Mouse (Mus musculus) Patski (cell line): ENCODE measurements around the gene Afdn. TPM values are rescaled to one million over a fixed set of nuclear protein-coding genes. Genes with fewer than 3 reads are reported as not detected.

Experiments
- ATAC-seq: fragments of 100-300 bp; one replicate; pipeline ENCODE4 v1.8.0; 2021
- CTCF ChIA-PET: fragments of 350-600 bp; sonication (Branson Sonifier 250); formaldehyde crosslinking; loops from one replicate; lab custom pipeline; 2022; ENCODE audit warnings: inconsistent platforms; lab: Charles Lee
- POLR2A ChIA-PET: fragments of 350-600 bp; sonication (Branson Sonifier 250); formaldehyde crosslinking; loops from one replicate; lab custom pipeline; 2022; ENCODE audit warnings: antibody characterized with exemption, inconsistent platforms; lab: Charles Lee
- DNase-seq: peaks from one replicate; pipeline ENCODE4 v3.0.0-alpha.2; 2011; ENCODE audit warnings: low read depth, low spot score
- H3K27me3 ChIP-seq: fragments of 371-371 bp; one replicate; pipeline ENCODE4 v1.5.1; 2021
- CTCF ChIP-seq: fragments of 100-300 bp; IDR thresholded peaks from one replicate; pipeline ENCODE4 v1.5.1; 2021
- in situ Hi-C: fragments of 300-500 bp; cut with MboI; formaldehyde crosslinking; loops from 3 replicates; pipeline ENCODE4 v1.11.1; 2018; ENCODE audit warnings: low pct_unique_long_range_greater_than_20kb, mixed read lengths
- polyA plus RNA-seq: library from polyadenylated mRNA; unstranded; gene quantifications from one replicate; pipeline ENCODE4 v1.2.3, GENCODE M21; 2021

Afdn gene
- polyA plus RNA-seq, 1 experiment from 2014 or later, result 167 TPM

DNA sequence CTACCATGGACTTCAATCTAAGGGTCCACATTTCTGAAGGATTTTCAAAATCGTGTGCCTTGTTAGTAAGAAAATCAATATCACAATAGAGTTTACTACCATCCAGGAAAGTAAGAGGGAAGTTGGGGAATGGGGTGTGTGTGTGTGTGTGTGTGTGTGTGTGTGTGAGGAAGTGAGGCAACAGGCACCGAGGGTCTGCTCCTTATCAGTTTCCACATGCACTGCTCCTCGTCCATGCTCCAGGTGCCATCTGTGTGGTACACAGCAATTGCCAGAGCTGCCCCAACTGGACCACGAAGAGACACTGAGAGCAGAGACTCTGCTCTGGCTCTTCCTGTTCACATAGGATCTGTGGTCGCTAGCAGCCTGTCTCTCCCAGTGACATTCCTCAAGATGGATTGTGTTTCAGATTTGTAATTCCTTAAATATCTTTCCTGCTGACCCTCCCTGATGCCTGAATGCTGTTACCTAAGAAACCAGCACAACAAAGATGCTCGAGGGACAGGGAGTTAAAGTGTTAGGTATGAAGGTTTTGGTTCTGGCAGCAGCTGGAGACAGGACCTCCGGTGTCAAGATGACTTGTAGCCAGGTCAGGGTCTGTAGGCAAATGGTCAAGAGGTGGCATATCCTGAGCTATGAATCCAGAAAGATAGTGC is 22.1 kb upstream of the Afdn start:
- no peaks in the 10 kb centered on the region for H3K27me3 ChIP-seq
- ChIA-PET CTCF (interaction anchor here (2.3 kb wide), 1 partner anchor 10 kb away, joined by 6 read pairs; no protein-coding TSS in a partner anchor), POLR2A (no interaction called here)
- ATAC-seq (peak; percentile 73), DNase-seq (no peak)
- in situ Hi-C loops, result no loop called here
- TF ChIP-seq CTCF, result no peak

DNA sequence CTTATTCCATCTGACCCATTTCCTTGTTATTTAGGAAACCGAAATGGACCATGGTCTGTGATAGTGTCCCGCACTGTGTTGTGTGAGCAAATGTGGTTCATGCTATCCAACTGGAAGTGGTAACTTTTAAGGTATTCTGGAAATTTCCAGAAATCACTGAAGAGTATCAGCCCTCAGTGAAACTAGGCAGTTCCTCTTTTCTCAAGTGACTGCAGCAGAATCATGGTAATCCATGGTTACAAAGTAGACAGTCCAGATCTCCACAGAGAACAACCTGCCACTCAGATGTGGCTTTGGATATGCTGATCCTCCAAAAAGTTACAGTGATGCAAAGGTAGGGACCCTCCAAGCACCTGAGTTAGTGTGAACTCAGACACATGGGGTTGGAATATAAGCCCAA is 21.4 kb upstream of the Afdn start:
- TF ChIP-seq CTCF, result no peak
- in situ Hi-C loops, result no loop called here
- H3K27me3 ChIP-seq, result no peaks in the 10 kb centered on the region
- no peak for DNase-seq
- ChIA-PET CTCF (interaction anchor here (0.8 kb wide), 1 partner anchor 19 kb away, joined by 3 read pairs; no protein-coding TSS in a partner anchor), POLR2A (no interaction called here)
- ATAC-seq, result no peak

GRCm38 (mm10) chr17:13739981-13740380 is 20.4 kb upstream of the Afdn start:
- DNase-seq, result no peak
- ATAC-seq, result no peak
- CTCF ChIA-PET, result interaction anchor here (1.0 kb wide), 1 partner anchor 15 kb away, joined by 4 read pairs; no protein-coding TSS in a partner anchor
- in situ Hi-C loops, result no loop called here
- H3K27me3 ChIP-seq, result no peaks in the 10 kb centered on the region
- no peak for TF ChIP-seq CTCF
- POLR2A ChIA-PET, result no interaction called here

- CTCF ChIA-PET, result interaction anchor here (0.8 to 1.6 kb wide), 3 partner anchors 10 to 69 kb away, joined by 3 to 6 read pairs (median 3); no protein-coding TSS in a partner anchor
These were observed 19.5 kb upstream of the Afdn start for GRCm38 (mm10) chr17:13740796-13741195.

GRCm38 (mm10) chr17:13741611-13742010 is 18.7 kb upstream of the Afdn start:
- no peaks in the 10 kb centered on the region for H3K27me3 ChIP-seq
- ATAC-seq, result no peak
- DNase-seq, result no peak
- in situ Hi-C loops, result no loop called here
- CTCF ChIA-PET, result interaction anchor here (0.9 to 1.6 kb wide), 2 partner anchors 9 to 19 kb away, joined by 3 to 6 read pairs; no protein-coding TSS in a partner anchor
- POLR2A ChIA-PET, result no interaction called here
- no peak for TF ChIP-seq CTCF

More at GRCm38 (mm10) chr17:13740796-13741195, 19.5 kb upstream of the Afdn start:
- POLR2A ChIA-PET, result no interaction called here
- TF ChIP-seq CTCF, result no peak
- no peak for DNase-seq
- in situ Hi-C loops, result no loop called here
- H3K27me3 ChIP-seq, result no peaks in the 10 kb centered on the region
- no peak for ATAC-seq

DNA sequence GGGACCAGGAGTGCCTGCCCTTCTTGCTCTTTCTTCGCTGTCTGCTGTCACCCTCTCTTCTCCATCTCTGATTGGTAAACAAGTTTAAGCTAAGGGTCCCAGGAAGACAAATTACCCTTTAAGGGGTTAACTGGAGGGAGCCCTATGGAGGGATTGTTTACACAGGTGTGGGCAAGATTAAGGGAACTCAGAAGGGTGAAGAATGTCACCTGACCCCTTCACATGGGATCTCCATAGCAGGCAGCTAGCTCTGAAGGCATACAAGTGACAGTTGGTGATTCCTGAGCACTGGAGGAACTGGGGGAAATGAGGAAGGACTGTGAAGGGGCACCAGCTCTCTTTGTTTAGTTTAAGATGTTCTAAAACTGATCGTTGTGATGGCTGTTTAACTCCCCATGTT is 18.0 kb upstream of the Afdn start:
- DNase-seq (no peak), ATAC-seq (no peak)
- in situ Hi-C loops, result no loop called here
- POLR2A ChIA-PET, result interaction anchor here (1.2 kb wide), 1 partner anchor 11 kb away, joined by 3 read pairs; no protein-coding TSS in a partner anchor
- no peak for TF ChIP-seq CTCF
- H3K27me3 ChIP-seq, result no peaks in the 10 kb centered on the region
- CTCF ChIA-PET, result interaction anchor here (0.6 to 1.8 kb wide), 4 partner anchors 12 to 71 kb away, joined by 3 to 6 read pairs (median 5); no protein-coding TSS in a partner anchor

DNA sequence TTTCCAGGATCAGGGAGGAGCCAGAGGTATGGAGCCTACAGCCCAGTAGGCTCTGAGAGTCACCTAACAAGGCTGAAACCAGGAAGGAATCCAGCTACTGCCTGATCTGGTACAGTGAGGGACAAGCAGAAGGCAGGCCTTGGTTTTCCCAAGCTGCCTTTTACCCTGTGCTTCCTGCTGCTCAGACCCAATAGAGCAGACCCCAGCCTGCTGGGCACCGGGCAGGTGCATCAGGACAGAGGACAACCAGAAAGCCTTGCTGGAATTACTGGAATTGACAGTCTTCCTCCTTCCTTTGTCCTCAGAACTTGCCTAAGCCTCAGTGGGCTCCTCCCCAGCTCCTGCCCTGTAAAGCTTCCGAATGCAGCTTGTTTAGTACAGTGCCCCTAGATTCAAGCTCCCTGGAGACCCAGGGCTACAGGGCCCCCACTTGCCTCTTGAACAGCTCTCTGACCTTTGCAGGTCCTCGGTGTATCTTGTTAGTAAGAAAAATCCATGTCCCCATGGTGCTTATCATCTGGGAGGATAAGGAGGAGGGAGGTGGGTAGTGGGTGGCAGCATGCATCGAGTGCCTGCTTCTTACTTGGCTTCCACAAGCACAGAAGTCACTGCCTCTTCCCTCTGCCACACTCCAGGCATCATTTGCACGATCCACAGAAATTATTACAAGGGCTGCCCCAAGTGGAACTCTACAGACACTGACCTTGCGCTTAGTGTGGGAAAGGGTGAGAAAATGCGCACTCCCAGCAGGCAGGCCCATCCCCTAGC is 17.2 kb upstream of the Afdn start:
- no peak for ATAC-seq
- ChIA-PET POLR2A (interaction anchor here (1.2 to 3.6 kb wide), 2 partner anchors 11 to 17 kb away, joined by 3 to 14 read pairs; partner anchors contain the start of gene Afdn), CTCF (interaction anchor here (0.6 to 1.8 kb wide), 3 partner anchors 13 to 72 kb away, joined by 3 to 5 read pairs (median 5); no protein-coding TSS in a partner anchor)

DNA sequence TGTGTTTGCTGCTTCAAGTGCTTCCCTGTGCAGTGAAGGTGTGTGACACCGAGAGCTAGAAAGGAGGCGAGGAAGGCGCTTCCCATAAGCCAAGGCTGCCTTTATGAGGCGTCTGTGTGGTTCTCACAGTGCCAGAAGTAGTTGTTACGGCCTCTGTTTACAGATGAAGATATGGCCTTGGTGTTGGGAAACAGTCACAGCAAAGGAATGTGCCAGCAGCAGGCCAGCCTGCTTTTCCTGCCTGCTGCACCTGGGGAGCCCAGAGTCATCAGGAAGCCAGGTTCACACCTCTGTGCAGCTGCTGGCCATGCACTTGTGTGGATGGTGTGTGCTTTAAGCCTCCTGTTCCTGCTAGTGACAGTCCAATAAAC is 16.6 kb upstream of the Afdn start:
- ChIA-PET CTCF (interaction anchor here (1.4 to 1.9 kb wide), 3 partner anchors 13 to 75 kb away, joined by 5 read pairs; no protein-coding TSS in a partner anchor), POLR2A (interaction anchor here (1.2 to 3.6 kb wide), 2 partner anchors 13 to 16 kb away, joined by 3 to 14 read pairs; partner anchors contain the start of gene Afdn)
- TF ChIP-seq CTCF, result no peak
- no peaks in the 10 kb centered on the region for H3K27me3 ChIP-seq
- in situ Hi-C loops, result no loop called here
- ATAC-seq (peak; percentile 77), DNase-seq (no peak)

More for the DNA sequence above, 17.2 kb upstream of the Afdn start:
- in situ Hi-C loops, result no loop called here
- no peaks in the 10 kb centered on the region for H3K27me3 ChIP-seq
- DNase-seq, result no peak
- no peak for TF ChIP-seq CTCF

DNA sequence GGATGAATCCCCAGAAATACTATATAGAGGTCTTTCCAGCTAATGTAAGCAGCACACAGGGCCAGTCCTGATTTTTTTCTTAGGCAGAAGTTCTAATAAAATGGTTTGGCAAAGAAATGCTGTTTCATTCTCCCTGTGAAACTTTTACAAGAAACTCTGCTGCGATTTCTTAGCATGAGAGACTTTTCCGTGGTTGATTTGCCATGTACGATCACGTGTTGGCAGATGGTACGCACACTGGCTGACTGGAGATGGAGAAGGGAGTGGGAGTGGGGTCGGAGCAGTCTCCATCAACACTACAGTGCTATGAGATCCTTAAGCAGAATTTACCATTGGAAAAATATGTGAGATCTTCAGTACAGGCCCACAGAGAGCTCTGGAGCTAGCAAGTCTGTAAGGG is 16.1 kb upstream of the Afdn start:
- DNase-seq (no peak), ATAC-seq (no peak)
- in situ Hi-C loops, result no loop called here
- no peaks in the 10 kb centered on the region for H3K27me3 ChIP-seq
- no peak for TF ChIP-seq CTCF
- POLR2A ChIA-PET, result interaction anchor here (1.0 to 3.6 kb wide), 3 partner anchors 14 to 62 kb away, joined by 3 to 14 read pairs (median 5); partner anchors contain the start of gene Afdn
- CTCF ChIA-PET, result interaction anchor here (1.2 to 2.4 kb wide), 9 partner anchors 8 to 76 kb away, joined by 3 to 10 read pairs (median 5); no protein-coding TSS in a partner anchor

DNA sequence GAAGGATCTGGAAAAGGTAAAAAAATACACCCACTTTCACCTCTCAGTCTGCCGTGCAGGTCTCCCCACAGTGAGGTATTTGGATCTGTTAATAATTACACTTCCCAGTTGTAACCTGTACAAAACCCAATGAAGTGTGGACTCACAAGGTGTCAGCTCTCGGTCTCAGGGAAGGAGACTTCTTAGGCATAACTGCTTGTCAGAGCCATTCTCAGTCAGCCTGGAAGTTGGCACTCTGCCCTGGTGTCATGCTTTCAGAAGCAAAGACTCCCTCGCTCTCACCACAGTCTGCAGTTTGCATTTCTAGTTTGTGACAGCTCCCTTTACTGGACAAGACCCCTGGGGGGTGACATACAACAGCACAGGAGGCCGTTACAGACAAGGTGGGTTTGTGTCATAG is 15.5 kb upstream of the Afdn start:
- in situ Hi-C loops, result no loop called here
- DNase-seq (peak; percentile 68), ATAC-seq (peak; percentile 52)
- POLR2A ChIA-PET, result interaction anchor here (1.0 to 3.6 kb wide), 4 partner anchors 10 to 62 kb away, joined by 3 to 14 read pairs (median 4); partner anchors contain the start of gene Afdn
- no peak for TF ChIP-seq CTCF
- CTCF ChIA-PET, result interaction anchor here (1.1 to 2.4 kb wide), 9 partner anchors 9 to 76 kb away, joined by 3 to 10 read pairs (median 4); no protein-coding TSS in a partner anchor
- H3K27me3 ChIP-seq, result no peaks in the 10 kb centered on the region
